ENCODE assay signal across 8 mouse cellular contexts in the genomic region with DNA sequence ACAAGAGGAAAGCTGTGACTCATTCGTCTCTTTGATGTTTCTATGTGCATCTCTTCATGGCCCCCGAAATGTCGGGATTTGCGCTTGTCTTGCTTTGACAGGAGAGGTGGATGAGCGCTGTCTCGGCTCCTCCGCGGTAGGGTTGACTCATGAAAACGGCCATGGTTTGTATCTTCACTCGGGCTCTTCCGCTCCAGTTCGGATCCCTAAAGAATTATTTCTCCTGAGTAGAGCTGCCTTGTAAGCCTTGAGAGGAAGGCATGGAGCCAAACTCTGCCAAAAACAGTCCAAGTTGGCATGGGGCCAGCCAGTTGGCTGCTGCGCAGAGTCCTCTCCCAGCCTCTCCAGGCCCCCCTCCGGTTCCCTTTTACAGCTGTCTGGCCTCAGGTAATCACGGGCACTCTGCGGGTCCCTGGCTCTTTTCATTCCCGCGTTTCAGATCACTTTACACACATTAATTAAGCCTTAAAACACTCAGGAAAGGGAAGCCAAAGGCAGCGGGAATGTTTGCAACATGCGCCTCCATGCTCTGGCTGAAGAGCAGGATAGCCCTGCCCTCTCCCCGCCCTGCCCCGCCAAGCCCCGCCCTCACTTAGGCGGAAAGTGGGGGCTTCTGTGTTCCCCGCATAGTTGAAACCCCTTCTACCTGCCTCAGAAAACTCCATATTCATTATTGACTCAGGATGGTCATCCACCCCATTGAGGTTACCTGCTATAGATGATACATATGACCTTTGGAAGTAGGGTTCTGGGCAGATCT. TPM values are rescaled to one million over a fixed set of nuclear protein-coding genes. Genes with fewer than 3 reads are reported as not detected.
DNase-seq lines count a peak whose midpoint lies in the region; ATAC-seq lines count a peak whose summit lies in the region.

No protein-coding gene starts in this region.

- H3K9ac ChIP-seq in neural tube, embryonic 12.5 days, result no peak overlapping the region
- no peak overlapping the region for H3K9ac ChIP-seq in embryonic facial prominence, embryonic 14.5 days (ENCODE audit: low read depth, low read length)
- no peak overlapping the region for H3K9ac ChIP-seq in heart, embryonic 14.5 days (ENCODE audit: low read length)
- no peak overlapping the region for H3K9ac ChIP-seq in neural tube, embryonic 13.5 days

- no peak overlapping the region for H3K4me2 ChIP-seq in neural tube, embryonic 12.5 days (replicated peaks)
- peak overlapping the region; percentile 38; the same call in 1 of the 2 replicates for H3K4me2 ChIP-seq in embryonic facial prominence, embryonic 14.5 days (ENCODE audit: low read depth, low read length)
- H3K4me2 ChIP-seq in heart, embryonic 14.5 days (ENCODE audit: low read length), result peak overlapping the region; percentile 39
- peak overlapping the region; percentile 26 for H3K4me2 ChIP-seq in neural tube, embryonic 13.5 days

- no peak overlapping the region for H3K27ac ChIP-seq in neural tube, embryonic 12.5 days
- no peak overlapping the region for H3K27ac ChIP-seq in embryonic facial prominence, embryonic 14.5 days (replicated peaks; ENCODE audit: low read depth, low read length)
- H3K27ac ChIP-seq in heart, embryonic 14.5 days (replicated peaks in 1 of 2; ENCODE audit: control insufficient read depth in 1 of 2, insufficient read depth in 1 of 2, low read depth in 2 of 2, low read length in 2 of 2), result no peak overlapping the region
- H3K27ac ChIP-seq in neural tube, embryonic 13.5 days (replicated peaks), result no peak overlapping the region

- H3K4me3 ChIP-seq in neural tube, embryonic 12.5 days, result no peak overlapping the region
- no peak overlapping the region for H3K4me3 ChIP-seq in embryonic facial prominence, embryonic 14.5 days (ENCODE audit: low read depth, low read length)
- H3K4me3 ChIP-seq in heart, embryonic 14.5 days (ENCODE audit: control insufficient read depth in 1 of 2, insufficient read depth in 1 of 2, low read depth in 1 of 2, low read length in 2 of 2), result peak overlapping the region; percentile 4 to 16; a peak in 3 of 4 replicates
- no peak overlapping the region for H3K4me3 ChIP-seq in neural tube, embryonic 13.5 days

- no peaks in the 10 kb centered on the region for H3K27me3 ChIP-seq in neural tube, embryonic 12.5 days (replicated peaks)
- no peaks in the 10 kb centered on the region for H3K27me3 ChIP-seq in embryonic facial prominence, embryonic 14.5 days (replicated peaks; ENCODE audit: control insufficient read depth, insufficient read depth, low read length)
- H3K27me3 ChIP-seq in heart, embryonic 14.5 days (ENCODE audit: control insufficient read depth, insufficient read depth, low read length), result no peaks in the 10 kb centered on the region
- peaks cover 5% of the 10 kb centered on the region for H3K27me3 ChIP-seq in neural tube, embryonic 13.5 days

- no peaks in the 10 kb centered on the region for H3K9me3 ChIP-seq in neural tube, embryonic 12.5 days
- no peaks in the 10 kb centered on the region for H3K9me3 ChIP-seq in embryonic facial prominence, embryonic 14.5 days (ENCODE audit: control insufficient read depth, low read length)
- no peaks in the 10 kb centered on the region for H3K9me3 ChIP-seq in heart, embryonic 14.5 days (ENCODE audit: control insufficient read depth, low read length)
- no peaks in the 10 kb centered on the region for H3K9me3 ChIP-seq in neural tube, embryonic 13.5 days

- H3K36me3 ChIP-seq in neural tube, embryonic 12.5 days, result no peaks in the 10 kb centered on the region
- H3K36me3 ChIP-seq in embryonic facial prominence, embryonic 14.5 days (ENCODE audit: control insufficient read depth, insufficient read depth, low read length), result no peaks in the 10 kb centered on the region
- no peaks in the 10 kb centered on the region for H3K36me3 ChIP-seq in heart, embryonic 14.5 days (ENCODE audit: control insufficient read depth, insufficient read depth, low read length)
- H3K36me3 ChIP-seq in neural tube, embryonic 13.5 days, result no peaks in the 10 kb centered on the region

- no peaks in the 10 kb centered on the region for H3K4me1 ChIP-seq in neural tube, embryonic 12.5 days
- 0 out of 2 replicates have a peak, but pooled peaks cover 6% of the 10 kb centered on the region for H3K4me1 ChIP-seq in embryonic facial prominence, embryonic 14.5 days (ENCODE audit: control insufficient read depth, insufficient read depth, low read length)
- H3K4me1 ChIP-seq in heart, embryonic 14.5 days (ENCODE audit: control insufficient read depth in 2 of 2, insufficient read depth in 2 of 2, low read length in 2 of 2), result peaks cover 9 to 11% of the 10 kb centered on the region in 2 experiments
- peaks cover 12% of the 10 kb centered on the region for H3K4me1 ChIP-seq in neural tube, embryonic 13.5 days (replicated peaks)

- WGBS in neural tube, embryonic 12.5 days, result 69% methylated on average over 25 of the region's 25 CpGs
- 64% methylated on average over 25 of the region's 25 CpGs for WGBS in embryonic facial prominence, embryonic 14.5 days
- WGBS in heart, embryonic 14.5 days, result 57% methylated on average over 25 of the region's 25 CpGs
- 53% methylated on average over 25 of the region's 25 CpGs for WGBS in neural tube, embryonic 13.5 days

- peak; percentile 50; the same call in 1 of the 2 replicates for ATAC-seq in neural tube, embryonic 12.5 days (ENCODE audit: low FRiP score, low read depth)
- ATAC-seq in embryonic facial prominence, embryonic 14.5 days (ENCODE audit: low read depth), result peak; percentile 82
- peak; percentile 45; the same call in 1 of the 2 replicates for ATAC-seq in heart, embryonic 14.5 days (ENCODE audit: insufficient number of reproducible peaks, insufficient read depth, low FRiP score, low read depth)
- ATAC-seq in neural tube, embryonic 13.5 days (ENCODE audit: low read depth), result peak; percentile 80
- ATAC-seq in megakaryocyte progenitor cell, adult 5-6 weeks (replicated peaks; ENCODE audit: poor library complexity), result no peak

- no peak for DNase-seq in neural tube, embryonic 10.5 days (ENCODE audit: extremely low spot score, low spot score)
- peak; percentile 88 for DNase-seq in embryonic facial prominence, embryonic 14.5 days (ENCODE audit: low spot score)
- DNase-seq in layer of hippocampus, postnatal 25 days (ENCODE audit: extremely low spot score in 1 of 2, low spot score in 1 of 2), result peak; percentile 57 to 65
- DNase-seq in thymus, adult 18-20 months, result no peak

RNA-seq across cellular contexts. Expression of a gene that starts 7.0 kb away (rescaled TPM):
- polyA plus RNA-seq in neural tube, embryonic 12.5 days (2016; fragmentation: Nextera tagmentation; extraction: Ambion mirVana), result 88.9 and 93.3 TPM in 2 replicates
- 86.3 and 93.9 TPM in 2 replicates for polyA plus RNA-seq in embryonic facial prominence, embryonic 14.5 days (2014; fragmentation: Nextera tagmentation; extraction: Ambion mirVana)
- 78.3 and 81.0 TPM in 2 replicates for polyA plus RNA-seq in heart, embryonic 14.5 days (2014; fragmentation: Nextera tagmentation; extraction: Ambion mirVana)
- 10 to 100 TPM; 50.0 to 56.6 TPM for total RNA-seq in layer of hippocampus, postnatal 25 days (2021)
- polyA plus RNA-seq in neural tube, embryonic 13.5 days (2015; fragmentation: Nextera tagmentation; extraction: Ambion mirVana), result 70.0 and 74.5 TPM in 2 replicates
- total RNA-seq in megakaryocyte progenitor cell, adult 5-6 weeks (2015), result 45.5 and 55.2 TPM in 2 replicates
- total RNA-seq in megakaryocyte progenitor cell, adult 5-6 weeks (2017), result 17.7 and 21.6 TPM in 2 replicates

Comparison
In these comparisons a context has a peak if more than half of its experiments do, and no peak if none do; other contexts are left out.
1. H3K4me3 ChIP-seq: peak in heart, embryonic 14.5 days (2 of 2); none in neural tube, embryonic 12.5 days (single experiment), embryonic facial prominence, embryonic 14.5 days (single experiment) and neural tube, embryonic 13.5 days (single experiment).
2. DNase-seq: peak in embryonic facial prominence, embryonic 14.5 days (single experiment) and layer of hippocampus, postnatal 25 days (2 of 2); none in neural tube, embryonic 10.5 days (single experiment) and thymus, adult 18-20 months (0 of 2).